Mouse (Mus musculus) adrenal gland (tissue): Measurements from ENCODE around the gene Sema6d.

Experiments used
- intact Hi-C: fragments of 180-260 bp; cut with DNase I; formaldehyde crosslinking; loops from one replicate; pipeline ENCODE4 v1.15.1; 2025

Sema6d gene

GRCm38 (mm10) chr2:124285109-124285508 lies 195.3 kb downstream of the Sema6d start:
- intact Hi-C loops, result no loop called here

- intact Hi-C loops, result no loop called here
Measured at GRCm38 (mm10) chr2:124289356-124289755, 199.6 kb downstream of the Sema6d start.

- intact Hi-C loops, result no loop called here
Measured at GRCm38 (mm10) chr2:124291145-124291544, 201.4 kb downstream of the Sema6d start.

GRCm38 (mm10) chr2:124293601-124294000 lies 203.8 kb downstream of the Sema6d start:
- intact Hi-C loops, result no loop called here

GRCm38 (mm10) chr2:124298351-124298750 lies 208.6 kb downstream of the Sema6d start:
- intact Hi-C loops, result no loop called here

GRCm38 (mm10) chr2:124298872-124299271 lies 209.1 kb downstream of the Sema6d start:
- intact Hi-C loops, result no loop called here

- intact Hi-C loops, result no loop called here
Measured at GRCm38 (mm10) chr2:124308605-124309004, 218.8 kb downstream of the Sema6d start.

- intact Hi-C loops, result no loop called here
Measured at GRCm38 (mm10) chr2:124309361-124310128, 219.8 kb downstream of the Sema6d start.

GRCm38 (mm10) chr2:124322528-124323215 lies 232.9 kb downstream of the Sema6d start:
- intact Hi-C loops, result no loop called here

GRCm38 (mm10) chr2:124324107-124324724 lies 234.4 kb downstream of the Sema6d start:
- intact Hi-C loops, result no loop called here

- intact Hi-C loops, result no loop called here
Measured at GRCm38 (mm10) chr2:124329473-124330130, 239.8 kb downstream of the Sema6d start.

GRCm38 (mm10) chr2:124332890-124333289 lies 243.1 kb downstream of the Sema6d start:
- intact Hi-C loops, result no loop called here

GRCm38 (mm10) chr2:124334655-124335054 lies 244.9 kb downstream of the Sema6d start:
- intact Hi-C loops, result loop anchor here (2.0 kb wide), 1 partner anchor 234 kb away; no protein-coding TSS in a partner anchor

- intact Hi-C loops, result no loop called here
Measured at GRCm38 (mm10) chr2:124338296-124338695, 248.5 kb downstream of the Sema6d start.

GRCm38 (mm10) chr2:124354191-124354590 lies 264.4 kb downstream of the Sema6d start:
- intact Hi-C loops, result no loop called here

GRCm38 (mm10) chr2:124354716-124355115 lies 264.9 kb downstream of the Sema6d start:
- intact Hi-C loops, result no loop called here

- intact Hi-C loops, result no loop called here
Measured at GRCm38 (mm10) chr2:124369291-124369690, 279.5 kb downstream of the Sema6d start.

- intact Hi-C loops, result no loop called here
Measured at GRCm38 (mm10) chr2:124369991-124370390, 280.2 kb downstream of the Sema6d start.

- intact Hi-C loops, result no loop called here
Measured at GRCm38 (mm10) chr2:124371363-124371762, 281.6 kb downstream of the Sema6d start.

- intact Hi-C loops, result no loop called here
Measured at GRCm38 (mm10) chr2:124385053-124385452, 295.3 kb downstream of the Sema6d start.

- intact Hi-C loops, result no loop called here
Measured at GRCm38 (mm10) chr2:124385722-124386121, 296.0 kb downstream of the Sema6d start.

- intact Hi-C loops, result no loop called here
Measured at GRCm38 (mm10) chr2:124388269-124388668, 298.5 kb downstream of the Sema6d start.
